Mouse (Mus musculus) heart, postnatal 0 days (tissue): ENCODE results near the gene Cabin1.

Experiments
- CTCF ChIP-seq: IDR thresholded peaks from 2 replicates; pipeline ENCODE4 v1.5.1; 2016; ENCODE audit warnings: antibody characterized with exemption, control low read depth, low read depth
- EP300 ChIP-seq: IDR thresholded peaks from 2 replicates; pipeline ENCODE4 v1.6.1; 2016; ENCODE audit warnings: antibody characterized with exemption, low read depth

GRCm38 (mm10) chr10:75632633-75633032, 131.5 kb downstream of the Cabin1 start:
- no peak for TF ChIP-seq CTCF
- no peak for TF ChIP-seq EP300
